ENCODE assay signal across 20 mouse cellular contexts in the genomic region with DNA sequence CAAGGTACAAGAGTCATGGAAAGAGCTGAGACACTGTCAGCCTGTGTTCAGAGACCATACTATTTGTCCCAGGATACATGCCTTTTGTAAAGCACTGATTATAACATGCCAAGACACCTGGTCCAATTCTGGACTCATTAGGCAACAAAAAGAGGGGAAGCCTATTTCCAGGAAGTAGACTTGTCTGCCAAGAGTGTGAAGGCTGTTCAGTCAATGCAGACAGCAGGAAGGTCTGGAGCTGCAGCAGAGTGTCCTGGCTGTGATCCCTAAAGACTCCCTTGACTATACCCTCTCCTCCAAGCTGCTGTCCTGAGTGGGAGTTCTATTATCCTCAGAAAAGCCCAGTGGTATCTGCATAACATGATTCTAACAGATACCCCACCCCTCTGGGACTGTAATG.
DNase-seq lines count a peak whose midpoint lies in the region; ATAC-seq and TF ChIP-seq lines count a peak whose summit lies in the region.
"Had no signal": no experiment of that assay in that cellular context is flagged by ENCODE, and none has a peak within 500 bp of the region (broad histone marks: within the 10 kb centered on the region; RNA-seq: fewer than 3 reads in every experiment).

No protein-coding gene starts in this region.

- no peak overlapping the region for H3K9ac ChIP-seq in forebrain, embryonic 13.5 days
- H3K9ac ChIP-seq in forebrain, embryonic 11.5 days (ENCODE audit: low read length): no peak overlapping the region
- H3K9ac ChIP-seq in stomach, postnatal 0 days (ENCODE audit: low read length): no peak overlapping the region
- H3K9ac ChIP-seq: embryonic facial prominence, embryonic 15.5 days; heart, embryonic 12.5 days had no signal

- H3K4me3 ChIP-seq in forebrain, embryonic 13.5 days: no peak overlapping the region
- no peak overlapping the region for H3K4me3 ChIP-seq in forebrain, embryonic 11.5 days (ENCODE audit: low read depth, low read length)
- H3K4me3 ChIP-seq in stomach, postnatal 0 days (ENCODE audit: low read depth, low read length): no peak overlapping the region
- H3K4me3 ChIP-seq: embryonic facial prominence, embryonic 15.5 days; erythroblast, embryonic 14.5 days; gastrocnemius, adult 2 months; heart, embryonic 12.5 days had no signal

- H3K36me3 ChIP-seq in forebrain, embryonic 13.5 days (ENCODE audit: poor library complexity, severe bottlenecking): no peaks in the 10 kb centered on the region
- no peaks in the 10 kb centered on the region for H3K36me3 ChIP-seq in forebrain, embryonic 11.5 days (ENCODE audit: control insufficient read depth, insufficient read depth, low read length)
- no peaks in the 10 kb centered on the region for H3K36me3 ChIP-seq in stomach, postnatal 0 days (ENCODE audit: control insufficient read depth, insufficient read depth, low read length)
- H3K36me3 ChIP-seq: embryonic facial prominence, embryonic 15.5 days; G1E; heart, embryonic 12.5 days had no signal

- H3K9me3 ChIP-seq in forebrain, embryonic 13.5 days (replicated peaks): no peaks in the 10 kb centered on the region
- H3K9me3 ChIP-seq in forebrain, embryonic 11.5 days (ENCODE audit: control insufficient read depth, low read length): no peaks in the 10 kb centered on the region
- H3K9me3 ChIP-seq in stomach, postnatal 0 days (ENCODE audit: control insufficient read depth, low read length): no peaks in the 10 kb centered on the region
- H3K9me3 ChIP-seq: embryonic facial prominence, embryonic 15.5 days; G1E; heart, embryonic 12.5 days had no signal

- DNase-seq in forebrain, embryonic 11.5 days (ENCODE audit: low spot score): no peak
- DNase-seq in layer of hippocampus, postnatal 14 days (ENCODE audit: low spot score in 2 of 2): peak; percentile 1 to 3
- DNase-seq in layer of hippocampus, postnatal 25 days (ENCODE audit: extremely low spot score in 1 of 2, low spot score in 1 of 2): no peak
- DNase-seq in ZHBTc4 (ENCODE audit: low read depth, low spot score): peak; percentile 12
- DNase-seq in brain, embryonic 18.5 days (ENCODE audit: low read depth, low spot score): peak; percentile 10
- no peak for DNase-seq in stomach, postnatal 0 days (ENCODE audit: low spot score)
- no peak for DNase-seq in kidney, postnatal 10 days
- DNase-seq: adrenal gland, postnatal 10 days; cerebellum, adult 18-20 months; cerebellum, postnatal 25 days; gastrocnemius, adult 2 months; gastrocnemius, postnatal 25 days; heart, postnatal 36 days; kidney, adult 11 months had no signal

- H3K27ac ChIP-seq in forebrain, embryonic 13.5 days: no peak overlapping the region
- no peak overlapping the region for H3K27ac ChIP-seq in forebrain, embryonic 11.5 days (ENCODE audit: low read depth, low read length)
- no peak overlapping the region for H3K27ac ChIP-seq in stomach, postnatal 0 days (replicated peaks)
- H3K27ac ChIP-seq: embryonic facial prominence, embryonic 15.5 days; gastrocnemius, adult 2 months; hindbrain, postnatal 0 days had no signal

- no peaks in the 10 kb centered on the region for H3K27me3 ChIP-seq in forebrain, embryonic 13.5 days
- no peaks in the 10 kb centered on the region for H3K27me3 ChIP-seq in forebrain, embryonic 11.5 days (ENCODE audit: control insufficient read depth, insufficient read depth, low read length)
- no peaks in the 10 kb centered on the region for H3K27me3 ChIP-seq in stomach, postnatal 0 days (ENCODE audit: control insufficient read depth, insufficient read depth, low read length)
- H3K27me3 ChIP-seq: embryonic facial prominence, embryonic 15.5 days had no signal

- no peak for TF ChIP-seq EP300 in stomach, postnatal 0 days (optimal IDR thresholded peaks at IDR 0.05)

- H3K4me1 ChIP-seq in forebrain, embryonic 13.5 days: no peaks in the 10 kb centered on the region
- no peaks in the 10 kb centered on the region for H3K4me1 ChIP-seq in forebrain, embryonic 11.5 days (replicated peaks; ENCODE audit: control insufficient read depth, insufficient read depth, low read length)
- no peaks in the 10 kb centered on the region for H3K4me1 ChIP-seq in stomach, postnatal 0 days (replicated peaks; ENCODE audit: control insufficient read depth, insufficient read depth)
- H3K4me1 ChIP-seq: embryonic facial prominence, embryonic 15.5 days; heart, embryonic 12.5 days had no signal

- no peak for TF ChIP-seq CTCF in stomach, postnatal 0 days (IDR thresholded peaks at IDR 0.05; ENCODE audit: low read depth)

- no peak overlapping the region for H3K4me2 ChIP-seq in forebrain, embryonic 13.5 days
- no peak overlapping the region for H3K4me2 ChIP-seq in forebrain, embryonic 11.5 days (ENCODE audit: low read depth, low read length, severe bottlenecking)
- H3K4me2 ChIP-seq in stomach, postnatal 0 days (replicated peaks; ENCODE audit: low read depth): no peak overlapping the region
- H3K4me2 ChIP-seq: embryonic facial prominence, embryonic 15.5 days; heart, embryonic 12.5 days had no signal

- peak; percentile 38; the same call in 1 of the 2 replicates for ATAC-seq in forebrain, embryonic 13.5 days
- ATAC-seq in forebrain, embryonic 11.5 days (replicated peaks; ENCODE audit: low FRiP score): no peak
- no peak for ATAC-seq in stomach, postnatal 0 days (ENCODE audit: low FRiP score, low TSS enrichment)
- ATAC-seq: hindbrain, postnatal 0 days had no signal

Comparison
In these comparisons a context has a peak if more than half of its experiments do, and no peak if none do; other contexts are left out.
1. DNase-seq: peak in layer of hippocampus, postnatal 14 days (2 of 2), ZHBTc4 (single experiment) and brain, embryonic 18.5 days (single experiment); none in forebrain, embryonic 11.5 days (single experiment), layer of hippocampus, postnatal 25 days (0 of 2), stomach, postnatal 0 days (single experiment) and kidney, postnatal 10 days (single experiment).